Mouse (Mus musculus): ENCODE results near the gene Zfp820. TPM values are rescaled to one million over a fixed set of nuclear protein-coding genes. Genes with fewer than 3 reads are reported as not detected.

Gene Zfp820
- 2.9 TPM for polyA plus RNA-seq (2014; fragmentation: Illumina TruSeq; extraction: RNeasy Lipid Tissue Mini Kit (QIAGEN cat#74804); ENCODE audit: low read depth, low replicate concordance)

GRCm38 (mm10) chr17:21845545-21846321, at the start of gene Zfp820:
Gene Zfp820, minus strand, starts transcription at chr17:21845772.

Other genes with a start within 250 kb of the Zfp820 start
- 2.4 TPM for gene Zfp983, start 195.1 kb downstream of the Zfp820 start, polyA plus RNA-seq (2014; fragmentation: Illumina TruSeq; extraction: RNeasy Lipid Tissue Mini Kit (QIAGEN cat#74804); ENCODE audit: low read depth, low replicate concordance)
- gene Gm10226, start 153.9 kb downstream of the Zfp820 start, polyA plus RNA-seq (2014; fragmentation: Illumina TruSeq; extraction: RNeasy Lipid Tissue Mini Kit (QIAGEN cat#74804); ENCODE audit: low read depth, low replicate concordance) = 17.7 TPM
- gene Zfp760, start 138.0 kb downstream of the Zfp820 start, polyA plus RNA-seq (2014; fragmentation: Illumina TruSeq; extraction: RNeasy Lipid Tissue Mini Kit (QIAGEN cat#74804); ENCODE audit: low read depth, low replicate concordance) = 3.3 TPM
- gene Zfp229, start 115.0 kb downstream of the Zfp820 start, polyA plus RNA-seq (2014; fragmentation: Illumina TruSeq; extraction: RNeasy Lipid Tissue Mini Kit (QIAGEN cat#74804); ENCODE audit: low read depth, low replicate concordance) = 6.4 TPM
- gene Zfp995, start 64.2 kb upstream of the Zfp820 start, polyA plus RNA-seq (2014; fragmentation: Illumina TruSeq; extraction: RNeasy Lipid Tissue Mini Kit (QIAGEN cat#74804); ENCODE audit: low read depth, low replicate concordance) = 7.7 TPM
- 62.7 TPM for gene Zfp942, start 116.7 kb upstream of the Zfp820 start, polyA plus RNA-seq (2014; fragmentation: Illumina TruSeq; extraction: RNeasy Lipid Tissue Mini Kit (QIAGEN cat#74804); ENCODE audit: low read depth, low replicate concordance)
- 51.9 TPM for gene Zfp943, start 116.8 kb upstream of the Zfp820 start, polyA plus RNA-seq (2014; fragmentation: Illumina TruSeq; extraction: RNeasy Lipid Tissue Mini Kit (QIAGEN cat#74804); ENCODE audit: low read depth, low replicate concordance)